Mouse (Mus musculus) lung, postnatal 0 days (tissue): ENCODE results near the gene Mindy1. TPM values are rescaled to one million over a fixed set of nuclear protein-coding genes. Genes with fewer than 3 reads are reported as not detected.

Experiments used
- ATAC-seq: fragments of 200-750 bp; cut with Nextera tagmentation; 2 replicates; pipeline ENCODE4 v1.8.0; 2017; ENCODE audit warnings: moderate library complexity
- DNase-seq: peaks from one replicate; pipeline ENCODE4 v3.0.0-alpha.2; 2016; ENCODE audit warnings: low spot score
- H3K27ac ChIP-seq: fragments of 300-500 bp; sonication (generic); 2 replicates; pipeline ENCODE4 v1.5.1; 2014; ENCODE audit warnings: antibody characterized with exemption, mild to moderate bottlenecking, low read length, mixed read lengths
- H3K27me3 ChIP-seq: fragments of 300-500 bp; sonication (generic); replicated peaks from 2 replicates; pipeline ENCODE4 v1.6.1; 2014; ENCODE audit warnings: low read length, mixed read lengths; ENCODE audit not compliant: insufficient read depth
- H3K36me3 ChIP-seq: fragments of 300-500 bp; sonication (generic); 2 replicates; pipeline ENCODE4 v1.6.1; 2014; ENCODE audit warnings: low read length, mixed read lengths; ENCODE audit not compliant: insufficient read depth
- H3K4me1 ChIP-seq: fragments of 300-500 bp; sonication (generic); 2 replicates; pipeline ENCODE4 v1.6.1; 2014; ENCODE audit warnings: antibody characterized with exemption, low read depth, low read length, mixed read lengths; ENCODE audit not compliant: insufficient read depth
- H3K4me2 ChIP-seq: fragments of 300-500 bp; sonication (generic); replicated peaks from 2 replicates; pipeline ENCODE4 v1.6.1; 2014; ENCODE audit warnings: low read depth, mild to moderate bottlenecking, low read length, moderate library complexity, mixed read lengths
- H3K4me3 ChIP-seq: fragments of 300-500 bp; sonication (generic); 2 replicates; pipeline ENCODE4 v1.5.1; 2014; ENCODE audit warnings: low read depth, low read length
- H3K9ac ChIP-seq: fragments of 300-500 bp; sonication (generic); replicated peaks from 2 replicates; pipeline ENCODE4 v1.6.1; 2014; ENCODE audit warnings: low read depth, mild to moderate bottlenecking
- H3K9me3 ChIP-seq: fragments of 300-500 bp; sonication (generic); 2 replicates; pipeline ENCODE4 v1.6.1; 2016; ENCODE audit warnings: low read length, mixed read lengths
- CTCF ChIP-seq: IDR thresholded peaks from 2 replicates; pipeline ENCODE4 v1.5.1; 2016; ENCODE audit warnings: antibody characterized with exemption, mild to moderate bottlenecking
- EP300 ChIP-seq: IDR thresholded peaks from 2 replicates; pipeline ENCODE4 v1.6.1; 2016; ENCODE audit warnings: antibody characterized with exemption, mild to moderate bottlenecking, control low read depth
- WGBS: fragments of 180-500 bp; shearing (Covaris S2); extraction: QIAGEN DNeasy Blood & Tissue Kit; methylation state at CpG from one replicate; pipeline ENCODE4 v1.1.7; 2014; 5-methylcytosine and 5-hydroxymethylcytosine counted together
- polyA plus RNA-seq: library from polyadenylated mRNA; unstranded; fragments of >200 nt; fragmentation: Nextera tagmentation; extraction: Ambion mirVana; gene quantifications from 2 replicates; pipeline ENCODE4 v1.2.1, GENCODE M21; 2015

The Mindy1 gene
- polyA plus RNA-seq, 1 experiment from 2014 or later, result 68.0 TPM

- no peaks in the 10 kb centered on the region for H3K27me3 ChIP-seq
- peaks cover 16% of the 10 kb centered on the region; the same call in 1 of the 2 replicates for H3K4me1 ChIP-seq
- H3K4me3 ChIP-seq, result no peak overlapping the region
- DNase-seq, result peak; percentile 94
- no peaks in the 10 kb centered on the region for H3K9me3 ChIP-seq
- WGBS, result 30% methylated on average over 6 of the region's 6 CpGs
- peak overlapping the region; percentile 23 for H3K4me2 ChIP-seq
- TF ChIP-seq CTCF (0 out of 2 replicates have a peak, but pooled peaks have one; percentile 22), EP300 (peak; percentile 77; the same call in 1 of the 2 replicates)
- peak overlapping the region; percentile 93 for H3K27ac ChIP-seq
- H3K9ac ChIP-seq, result 0 out of 2 replicates have a peak overlapping the region, but pooled peaks have one; percentile 6
- ATAC-seq, result peak; percentile 62
- peaks cover 30% of the 10 kb centered on the region for H3K36me3 ChIP-seq
These were observed 37.4 kb downstream of the Mindy1 start for GRCm38 (mm10) chr3:95318548-95318947.

- TF ChIP-seq EP300 (no peak), CTCF (no peak)
- H3K36me3 ChIP-seq, result peaks cover 36% of the 10 kb centered on the region
- no peaks in the 10 kb centered on the region for H3K9me3 ChIP-seq
- H3K27me3 ChIP-seq, result no peaks in the 10 kb centered on the region
- ATAC-seq (no peak), DNase-seq (no peak)
- H3K27ac ChIP-seq, result peak overlapping the region; percentile 93
- H3K9ac ChIP-seq, result 0 out of 2 replicates have a peak overlapping the region, but pooled peaks have one; percentile 6
- peaks cover 16% of the 10 kb centered on the region; the same call in 1 of the 2 replicates for H3K4me1 ChIP-seq
- 36% methylated on average over 2 of the region's 2 CpGs for WGBS
- H3K4me2 ChIP-seq, result peak overlapping the region; percentile 23
- no peak overlapping the region for H3K4me3 ChIP-seq
These were observed 38.0 kb downstream of the Mindy1 start for GRCm38 (mm10) chr3:95319110-95319509.

DNA sequence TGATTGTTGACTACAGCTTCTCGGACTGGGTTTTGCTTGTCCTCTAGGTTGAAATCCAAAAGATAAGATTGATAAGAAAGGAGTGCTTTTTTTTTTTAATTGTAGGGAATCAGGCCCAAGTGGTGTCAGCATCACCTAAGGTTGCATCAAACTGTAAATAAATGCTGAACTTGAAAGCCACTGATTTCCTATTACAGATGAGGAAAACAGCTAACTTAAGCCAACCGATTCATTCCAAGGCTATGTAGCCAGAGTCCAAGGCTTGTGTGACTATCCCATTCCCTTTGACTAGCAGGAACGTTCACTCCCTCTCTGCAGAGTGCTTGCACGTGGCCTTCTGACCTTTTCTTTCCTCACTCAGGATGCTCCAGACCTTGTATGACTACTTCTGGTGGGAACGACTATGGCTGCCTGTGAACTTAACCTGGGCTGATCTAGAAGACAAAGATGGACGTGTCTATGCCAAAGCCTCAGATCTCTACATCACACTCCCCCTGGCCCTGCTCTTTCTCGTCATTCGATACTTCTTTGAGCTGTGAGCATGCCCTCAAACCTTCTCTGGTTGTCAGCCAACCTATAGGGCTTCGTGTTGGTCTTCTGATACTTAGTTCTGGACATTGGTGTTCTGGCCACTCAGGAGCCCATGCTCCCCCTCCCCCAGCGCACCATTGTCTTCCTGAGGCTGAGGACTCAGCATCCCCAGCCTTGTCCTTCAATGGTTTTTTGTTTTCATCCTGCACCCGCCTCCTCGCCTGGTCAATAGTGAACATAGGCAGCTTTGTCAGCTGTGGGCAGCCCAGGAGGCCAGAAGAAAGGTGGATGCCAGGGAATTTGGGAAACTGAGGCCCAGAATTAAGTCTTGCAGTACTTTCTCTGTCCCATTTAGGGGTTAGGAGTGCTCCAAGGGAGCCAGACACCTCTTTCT lies 38.8 kb downstream of the Mindy1 start:
- H3K27ac ChIP-seq, result no peak overlapping the region; the same call in 1 of the 2 replicates
- ATAC-seq (no peak), DNase-seq (peak; percentile 18)
- H3K9me3 ChIP-seq, result no peaks in the 10 kb centered on the region
- no peak overlapping the region for H3K4me2 ChIP-seq
- no peak overlapping the region for H3K9ac ChIP-seq
- H3K36me3 ChIP-seq, result peaks cover 44% of the 10 kb centered on the region
- no peaks in the 10 kb centered on the region for H3K27me3 ChIP-seq
- TF ChIP-seq CTCF, result no peak
- TF ChIP-seq EP300, result no peak
- H3K4me1 ChIP-seq, result peaks cover 12% of the 10 kb centered on the region; the same call in 1 of the 2 replicates
- WGBS, result 57% methylated on average over 12 of the region's 12 CpGs
- no peak overlapping the region for H3K4me3 ChIP-seq

- no peaks in the 10 kb centered on the region for H3K4me1 ChIP-seq
- peaks cover 66% of the 10 kb centered on the region for H3K36me3 ChIP-seq
- no peak overlapping the region for H3K4me2 ChIP-seq
- WGBS, result 85% methylated on average over 3 of the region's 3 CpGs
- H3K9ac ChIP-seq, result no peak overlapping the region
- DNase-seq (no peak), ATAC-seq (no peak)
- no peaks in the 10 kb centered on the region for H3K27me3 ChIP-seq
- TF ChIP-seq CTCF, result no peak
- no peak for TF ChIP-seq EP300
- H3K27ac ChIP-seq, result no peak overlapping the region
- H3K9me3 ChIP-seq, result no peaks in the 10 kb centered on the region
- no peak overlapping the region for H3K4me3 ChIP-seq
These were observed 42.3 kb downstream of the Mindy1 start for GRCm38 (mm10) chr3:95323429-95323828.

DNA sequence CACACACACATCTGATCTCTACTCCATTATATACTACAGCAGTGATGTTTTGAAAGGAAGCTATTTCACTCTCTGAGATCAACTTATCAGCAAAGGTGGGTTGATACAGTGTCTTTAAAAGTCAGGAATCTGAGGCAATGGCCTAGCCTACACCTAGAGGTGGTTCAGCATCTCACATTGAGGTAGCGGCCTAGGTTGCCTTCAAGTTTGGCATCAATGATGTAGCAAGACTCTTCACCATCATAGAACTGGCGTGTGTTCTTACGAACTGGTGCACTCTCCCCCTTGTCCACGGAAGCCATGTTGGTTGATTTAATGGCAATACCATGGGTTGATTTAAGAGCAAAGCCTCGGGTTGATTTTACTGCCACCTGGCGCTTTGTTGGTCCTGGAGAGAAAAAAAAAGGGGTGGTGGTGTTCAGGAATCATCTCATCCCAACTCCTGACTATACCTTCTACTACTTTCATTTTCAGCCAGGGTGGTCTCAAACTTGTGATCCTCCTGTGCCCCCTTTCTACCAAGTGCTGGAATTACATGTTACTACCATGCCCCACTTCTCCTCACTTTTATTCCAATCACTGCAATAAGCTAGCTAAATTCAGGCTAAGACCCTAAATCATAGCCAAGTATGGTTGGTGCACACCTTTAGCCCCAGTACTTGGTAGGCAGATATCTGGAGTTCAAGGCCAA lies 43.5 kb downstream of the Mindy1 start:
- whole genome bisulfite sequencing, result 85% methylated on average over 6 of the region's 6 CpGs
- TF ChIP-seq CTCF, result peak; percentile 65
- TF ChIP-seq EP300, result no peak
- H3K4me1 ChIP-seq, result no peaks in the 10 kb centered on the region
- no peak overlapping the region for H3K4me2 ChIP-seq
- H3K9ac ChIP-seq, result no peak overlapping the region
- peak; percentile 41 for DNase-seq
- H3K9me3 ChIP-seq, result no peaks in the 10 kb centered on the region
- H3K27me3 ChIP-seq, result no peaks in the 10 kb centered on the region
- peaks cover 67% of the 10 kb centered on the region for H3K36me3 ChIP-seq
- no peak overlapping the region for H3K27ac ChIP-seq
- no peak overlapping the region for H3K4me3 ChIP-seq
- ATAC-seq, result peak; percentile 23; the same call in 1 of the 2 replicates
